Mouse (Mus musculus): ENCODE measurements at regions not wholly inside any gene's neighbourhood (a gene's known extent, or its start where the extent isn't known, plus 50 kb on each side); places are given as distances from the start of the nearest gene placed in this dataset.

DNA sequence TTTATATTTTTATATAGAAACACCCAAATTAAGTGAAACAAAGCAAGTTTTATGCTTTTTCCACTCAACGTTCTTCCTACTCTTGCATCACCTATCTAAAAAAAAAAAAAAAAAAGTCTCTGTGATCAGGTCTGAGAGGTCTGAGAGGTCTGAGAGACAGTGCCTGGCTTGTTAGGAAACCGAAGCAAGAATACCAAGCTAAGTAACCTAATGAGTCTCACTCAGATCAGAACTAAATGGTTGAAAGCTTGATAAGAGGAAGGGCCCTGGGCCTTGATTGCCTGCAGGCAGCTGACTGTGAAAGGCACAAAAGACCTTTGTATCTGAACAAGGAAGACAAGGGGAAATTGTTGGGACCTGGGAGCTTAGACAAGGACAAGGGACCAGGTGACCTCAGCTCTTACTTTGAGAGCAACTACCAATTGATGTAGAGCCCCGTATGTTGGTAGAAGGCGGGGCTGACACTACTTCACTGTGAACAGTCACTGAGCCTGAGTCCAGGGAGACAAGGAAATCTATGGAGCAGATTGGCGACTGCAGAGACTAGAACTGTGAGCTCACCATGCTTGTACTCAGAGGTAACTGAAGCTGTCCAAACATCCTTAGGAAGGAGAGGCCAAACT, 362.8 kb upstream of the Lrrc3b start:
- Histone ChIP-seq H3K9ac (ENCODE audit: low read length) (no peak overlapping the region), H3K27me3 (ENCODE audit: control insufficient read depth, insufficient read depth, low read length) (no peaks in the 10 kb centered on the region), H3K36me3 (ENCODE audit: control insufficient read depth, insufficient read depth, low read length) (no peaks in the 10 kb centered on the region), H3K4me2 (ENCODE audit: low read depth, severe bottlenecking) (no peak overlapping the region), H3K4me1 (ENCODE audit: control insufficient read depth, insufficient read depth, low read length) (no peaks in the 10 kb centered on the region), H3K9me3 (ENCODE audit: control insufficient read depth, low read length) (no peaks in the 10 kb centered on the region), H3K4me3 (ENCODE audit: low read depth, low read length) (no peak overlapping the region), H3K27ac (replicated peaks; ENCODE audit: low read depth, low read length) (no peak overlapping the region)
- DNase-seq (ENCODE audit: low spot score) (no peak), ATAC-seq (ENCODE audit: insufficient number of reproducible peaks, low FRiP score, low TSS enrichment, low read depth) (no peak)
- 82% methylated on average over 5 of the region's 5 CpGs for WGBS

DNA sequence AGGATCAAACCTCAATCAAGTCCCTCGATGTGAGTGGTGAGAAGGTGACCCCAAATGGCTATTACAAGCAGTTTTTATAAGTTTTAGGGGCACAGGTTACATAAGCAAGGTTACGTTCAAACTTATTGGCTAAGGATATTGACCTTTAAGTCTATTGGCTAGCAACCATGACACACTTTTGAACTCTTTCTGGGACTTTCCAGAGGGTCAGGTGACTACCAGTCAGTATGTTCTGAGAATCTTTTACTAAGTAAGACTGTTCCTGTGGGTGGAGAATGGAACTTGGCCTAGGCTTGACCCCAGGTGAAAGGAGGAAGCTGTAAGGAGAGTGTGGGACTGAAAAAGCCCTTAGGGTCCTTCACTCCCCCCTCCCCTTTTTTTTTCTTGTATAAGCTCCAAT, 370.3 kb upstream of the Lrrc3b start:
- 75% methylated on average over 2 of the region's 2 CpGs for WGBS
- H3K9me3 ChIP-seq (ENCODE audit: control insufficient read depth, low read length), result no peaks in the 10 kb centered on the region
- no peaks in the 10 kb centered on the region for H3K4me1 ChIP-seq (ENCODE audit: control insufficient read depth, insufficient read depth, low read length)
- no peak overlapping the region for H3K27ac ChIP-seq (replicated peaks; ENCODE audit: low read depth, low read length)
- no peak overlapping the region for H3K4me2 ChIP-seq (ENCODE audit: low read depth, severe bottlenecking)
- H3K36me3 ChIP-seq (ENCODE audit: control insufficient read depth, insufficient read depth, low read length), result no peaks in the 10 kb centered on the region
- no peak overlapping the region for H3K9ac ChIP-seq (ENCODE audit: low read length)
- ATAC-seq (ENCODE audit: insufficient number of reproducible peaks, low FRiP score, low TSS enrichment, low read depth) (no peak), DNase-seq (ENCODE audit: low spot score) (no peak)
- no peak overlapping the region for H3K4me3 ChIP-seq (ENCODE audit: low read depth, low read length)
- H3K27me3 ChIP-seq (ENCODE audit: control insufficient read depth, insufficient read depth, low read length), result no peaks in the 10 kb centered on the region

DNA sequence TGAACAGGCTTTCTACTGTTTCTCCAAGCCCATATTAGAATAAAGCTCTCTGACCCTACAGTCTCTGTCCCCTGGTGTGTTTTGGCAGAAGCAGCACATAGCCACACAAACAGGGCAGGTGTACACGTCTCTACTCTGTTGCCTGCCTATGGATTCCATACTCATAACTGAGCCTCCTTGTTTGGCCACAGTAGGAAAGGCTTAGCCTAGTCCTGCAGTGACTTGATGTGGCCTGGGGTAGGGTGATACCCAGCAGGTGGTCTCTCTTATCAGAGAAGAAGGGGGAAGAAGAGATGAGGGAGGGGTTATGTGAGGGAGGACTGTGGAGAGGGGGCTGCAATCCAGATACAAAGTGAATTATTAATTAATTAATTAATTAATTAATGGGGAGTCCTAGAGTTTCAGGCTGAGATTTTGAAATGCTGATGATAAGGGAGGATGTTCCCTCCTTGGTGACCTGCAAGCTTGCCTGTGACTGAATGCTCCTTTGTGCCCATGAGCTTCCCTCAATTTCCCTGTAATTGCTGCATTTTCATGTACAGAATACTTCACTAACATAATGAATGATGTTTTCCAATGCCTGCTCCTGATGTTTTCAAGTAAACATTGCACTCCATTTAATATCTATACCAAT, 402.7 kb upstream of the Lrrc3b start:
- H3K4me2 ChIP-seq (ENCODE audit: low read depth, severe bottlenecking), result no peak overlapping the region
- no peak overlapping the region for H3K4me3 ChIP-seq (ENCODE audit: low read depth, low read length)
- no peaks in the 10 kb centered on the region for H3K27me3 ChIP-seq (ENCODE audit: control insufficient read depth, insufficient read depth, low read length)
- H3K4me1 ChIP-seq (ENCODE audit: control insufficient read depth, insufficient read depth, low read length), result no peaks in the 10 kb centered on the region
- ATAC-seq (ENCODE audit: insufficient number of reproducible peaks, low FRiP score, low TSS enrichment, low read depth) (no peak), DNase-seq (ENCODE audit: low spot score) (no peak)
- no peaks in the 10 kb centered on the region for H3K9me3 ChIP-seq (ENCODE audit: control insufficient read depth, low read length)
- H3K27ac ChIP-seq (replicated peaks; ENCODE audit: low read depth, low read length), result no peak overlapping the region
- 91% methylated on average over 1 of the region's 1 CpGs for WGBS
- H3K36me3 ChIP-seq (ENCODE audit: control insufficient read depth, insufficient read depth, low read length), result no peaks in the 10 kb centered on the region
- no peak overlapping the region for H3K9ac ChIP-seq (ENCODE audit: low read length)

DNA sequence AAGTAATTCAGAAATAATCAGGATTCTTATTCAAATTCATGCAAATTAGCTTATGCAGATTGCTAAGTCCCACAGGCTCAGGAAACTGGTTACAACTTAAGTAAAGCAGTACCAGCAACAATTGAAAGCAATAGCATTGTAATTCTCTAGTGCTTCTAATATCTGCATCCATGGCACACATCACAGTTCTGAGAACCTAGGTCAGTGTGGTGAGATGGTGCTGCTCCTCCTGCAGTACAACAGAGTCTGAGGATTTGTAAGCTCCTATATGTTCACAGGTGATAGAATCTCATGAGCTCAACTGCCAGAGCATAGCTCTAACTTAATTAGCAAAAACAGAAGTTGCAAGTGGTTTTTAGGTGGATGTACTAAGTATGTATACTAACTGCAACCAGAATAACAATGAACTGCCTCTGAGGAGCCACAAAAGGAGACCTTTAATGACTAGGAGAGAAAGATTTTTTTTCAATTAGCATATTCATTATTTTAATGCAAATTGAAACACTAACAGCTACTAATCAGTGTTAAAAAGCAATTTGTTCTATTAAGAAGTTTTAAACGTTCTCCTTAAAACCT, 403.3 kb upstream of the Lrrc3b start:
- Histone ChIP-seq H3K27ac (replicated peaks; ENCODE audit: low read depth, low read length) (no peak overlapping the region), H3K9me3 (ENCODE audit: control insufficient read depth, low read length) (no peaks in the 10 kb centered on the region), H3K9ac (ENCODE audit: low read length) (no peak overlapping the region), H3K4me1 (ENCODE audit: control insufficient read depth, insufficient read depth, low read length) (no peaks in the 10 kb centered on the region), H3K27me3 (ENCODE audit: control insufficient read depth, insufficient read depth, low read length) (no peaks in the 10 kb centered on the region), H3K4me2 (ENCODE audit: low read depth, severe bottlenecking) (no peak overlapping the region), H3K36me3 (ENCODE audit: control insufficient read depth, insufficient read depth, low read length) (no peaks in the 10 kb centered on the region), H3K4me3 (ENCODE audit: low read depth, low read length) (no peak overlapping the region)
- WGBS, result 62% methylated on average over 1 of the region's 1 CpGs
- ATAC-seq (ENCODE audit: insufficient number of reproducible peaks, low FRiP score, low TSS enrichment, low read depth) (no peak), DNase-seq (ENCODE audit: low spot score) (no peak)

GRCm38 (mm10) chr14:15868520-15868919, 380.6 kb upstream of the Ngly1 start:
- no peak for ATAC-seq (ENCODE audit: insufficient number of reproducible peaks, low FRiP score, low TSS enrichment, low read depth)
- 82% methylated on average over 3 of the region's 3 CpGs for WGBS
- no peaks in the 10 kb centered on the region for H3K4me1 ChIP-seq (ENCODE audit: control insufficient read depth, insufficient read depth, low read length)

DNA sequence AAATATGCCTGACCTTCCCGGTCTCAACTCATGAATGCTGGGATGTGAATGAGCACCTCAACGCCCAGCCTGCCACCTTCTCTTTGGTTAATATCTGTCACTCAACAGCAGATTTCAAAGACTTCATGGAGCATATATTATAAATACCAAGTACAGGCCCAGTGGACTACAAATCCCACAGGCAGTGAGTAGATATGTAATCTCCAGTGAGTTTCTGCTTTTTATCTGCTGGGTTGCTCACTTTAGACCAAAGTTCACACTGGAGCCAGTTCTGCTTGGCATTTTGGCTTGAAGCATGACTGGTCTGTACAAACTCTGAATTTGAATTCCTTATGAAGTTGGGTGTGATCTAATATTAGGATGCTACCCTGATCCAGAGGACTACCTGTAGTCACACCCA, 377.1 kb upstream of the Ngly1 start:
- no peak overlapping the region for H3K9ac ChIP-seq (ENCODE audit: low read length)
- no peaks in the 10 kb centered on the region for H3K4me1 ChIP-seq (ENCODE audit: control insufficient read depth, insufficient read depth, low read length)
- no peaks in the 10 kb centered on the region for H3K9me3 ChIP-seq (ENCODE audit: control insufficient read depth, low read length)
- DNase-seq (ENCODE audit: low spot score), result no peak
- no peak for ATAC-seq (ENCODE audit: insufficient number of reproducible peaks, low FRiP score, low TSS enrichment, low read depth)
- no peaks in the 10 kb centered on the region for H3K36me3 ChIP-seq (ENCODE audit: control insufficient read depth, insufficient read depth, low read length)
- WGBS, result 84% methylated on average over 2 of the region's 2 CpGs
- no peaks in the 10 kb centered on the region for H3K27me3 ChIP-seq (ENCODE audit: control insufficient read depth, insufficient read depth, low read length)
- H3K4me2 ChIP-seq (ENCODE audit: low read depth, severe bottlenecking), result no peak overlapping the region
- no peak overlapping the region for H3K4me3 ChIP-seq (ENCODE audit: low read depth, low read length)
- no peak overlapping the region for H3K27ac ChIP-seq (replicated peaks; ENCODE audit: low read depth, low read length)

More at GRCm38 (mm10) chr14:15868520-15868919, 380.6 kb upstream of the Ngly1 start:
- no peak for DNase-seq (ENCODE audit: low spot score)
- H3K9me3 ChIP-seq (ENCODE audit: control insufficient read depth, low read length), result no peaks in the 10 kb centered on the region
- no peak overlapping the region for H3K27ac ChIP-seq (replicated peaks; ENCODE audit: low read depth, low read length)
- no peaks in the 10 kb centered on the region for H3K27me3 ChIP-seq (ENCODE audit: control insufficient read depth, insufficient read depth, low read length)
- H3K9ac ChIP-seq (ENCODE audit: low read length), result no peak overlapping the region
- no peak overlapping the region for H3K4me3 ChIP-seq (ENCODE audit: low read depth, low read length)
- H3K36me3 ChIP-seq (ENCODE audit: control insufficient read depth, insufficient read depth, low read length), result no peaks in the 10 kb centered on the region
- H3K4me2 ChIP-seq (ENCODE audit: low read depth, severe bottlenecking), result no peak overlapping the region

- H3K9ac ChIP-seq (ENCODE audit: low read length), result no peak overlapping the region
- H3K4me3 ChIP-seq (ENCODE audit: low read depth, low read length), result no peak overlapping the region
- H3K27me3 ChIP-seq (ENCODE audit: control insufficient read depth, insufficient read depth, low read length), result no peaks in the 10 kb centered on the region
- 70% methylated on average over 3 of the region's 3 CpGs for WGBS
- H3K4me1 ChIP-seq (ENCODE audit: control insufficient read depth, insufficient read depth, low read length), result no peaks in the 10 kb centered on the region
- no peak for ATAC-seq (ENCODE audit: insufficient number of reproducible peaks, low FRiP score, low TSS enrichment, low read depth)
- DNase-seq (ENCODE audit: low spot score), result no peak
- H3K36me3 ChIP-seq (ENCODE audit: control insufficient read depth, insufficient read depth, low read length), result no peaks in the 10 kb centered on the region
- H3K4me2 ChIP-seq (ENCODE audit: low read depth, severe bottlenecking), result no peak overlapping the region
- no peaks in the 10 kb centered on the region for H3K9me3 ChIP-seq (ENCODE audit: control insufficient read depth, low read length)
- no peak overlapping the region for H3K27ac ChIP-seq (replicated peaks; ENCODE audit: low read depth, low read length)
Observed at GRCm38 (mm10) chr14:15880146-15880545, 368.9 kb upstream of the Ngly1 start.

DNA sequence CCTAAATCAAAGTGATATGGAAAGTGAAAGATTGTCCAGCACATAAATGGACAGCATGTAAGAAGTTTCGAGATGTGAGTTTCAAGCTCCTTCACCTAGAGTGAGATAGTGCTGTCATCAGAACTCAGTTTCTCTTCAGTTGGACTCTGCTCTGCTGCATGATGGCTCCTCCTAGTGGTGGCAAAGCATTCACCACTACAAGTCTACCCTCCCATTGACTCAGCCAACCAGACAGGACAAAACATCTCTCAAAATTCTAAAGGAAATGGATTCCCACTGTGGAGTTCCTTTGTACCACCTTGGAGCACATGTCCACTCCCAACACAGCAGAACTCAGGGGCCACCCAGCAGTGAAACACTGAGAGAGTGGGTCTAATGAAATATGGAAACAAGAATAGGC, 367.8 kb upstream of the Ngly1 start:
- no peaks in the 10 kb centered on the region for H3K9me3 ChIP-seq (ENCODE audit: control insufficient read depth, low read length)
- no peak overlapping the region for H3K4me3 ChIP-seq (ENCODE audit: low read depth, low read length)
- DNase-seq (ENCODE audit: low spot score), result peak; percentile 34
- no peaks in the 10 kb centered on the region for H3K4me1 ChIP-seq (ENCODE audit: control insufficient read depth, insufficient read depth, low read length)
- H3K27me3 ChIP-seq (ENCODE audit: control insufficient read depth, insufficient read depth, low read length), result no peaks in the 10 kb centered on the region
- H3K4me2 ChIP-seq (ENCODE audit: low read depth, severe bottlenecking), result no peak overlapping the region
- no peak overlapping the region for H3K9ac ChIP-seq (ENCODE audit: low read length)
- H3K36me3 ChIP-seq (ENCODE audit: control insufficient read depth, insufficient read depth, low read length), result no peaks in the 10 kb centered on the region
- WGBS, result 85% methylated on average over 1 of the region's 1 CpGs
- no peak overlapping the region for H3K27ac ChIP-seq (replicated peaks; ENCODE audit: low read depth, low read length)
- no peak for ATAC-seq (ENCODE audit: insufficient number of reproducible peaks, low FRiP score, low TSS enrichment, low read depth)
